Mouse (Mus musculus) bone marrow, adult 2 months (tissue): Measurements from ENCODE around the gene Kbtbd2.

Source experiments
- CTCF ChIP-seq: fragments of 200-500 bp; IDR thresholded peaks from 2 replicates; pipeline ENCODE4 v1.5.1; 2011; ENCODE audit warnings: low read length, control low read depth; ENCODE audit not compliant: control insufficient read depth, insufficient read depth
- POLR2A ChIP-seq: fragments of 200-500 bp; IDR thresholded peaks from 2 replicates; pipeline ENCODE4 v1.6.1; 2011; ENCODE audit warnings: low read depth, mild to moderate bottlenecking, control low read depth, low read length, borderline replicate concordance; ENCODE audit not compliant: control insufficient read depth

DNA sequence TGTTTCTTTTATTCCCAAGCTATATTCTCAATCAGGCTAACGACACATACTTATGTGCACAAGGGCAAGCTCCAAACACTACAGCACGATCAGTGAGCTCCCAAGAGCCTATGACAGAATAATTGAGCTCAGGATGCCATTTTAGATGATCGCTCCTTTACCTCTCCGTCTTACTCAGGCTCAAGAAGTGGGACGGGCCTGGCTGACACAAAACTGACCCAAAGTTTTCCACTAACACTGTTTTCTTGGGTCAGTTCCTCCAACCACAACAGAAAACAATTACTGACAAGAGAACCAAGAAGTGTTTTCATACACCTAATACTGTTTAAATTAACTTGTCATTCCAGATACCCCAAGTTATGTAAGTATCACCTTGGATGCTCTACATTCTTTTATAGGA is 2.8 kb downstream of the Kbtbd2 start:
- TF ChIP-seq CTCF (no peak), POLR2A (no peak)
